Mouse (Mus musculus) cerebellum, postnatal 36 days (tissue): Measurements from ENCODE around the gene Fyb2.

ENCODE experiments used
- DNase-seq, 2 experiments: peaks; one replicate each; pipeline ENCODE4 v3.0.0; 2021 to 2022; ENCODE audit warnings: mixed read lengths in 2 of 2

The Fyb2 gene

DNA sequence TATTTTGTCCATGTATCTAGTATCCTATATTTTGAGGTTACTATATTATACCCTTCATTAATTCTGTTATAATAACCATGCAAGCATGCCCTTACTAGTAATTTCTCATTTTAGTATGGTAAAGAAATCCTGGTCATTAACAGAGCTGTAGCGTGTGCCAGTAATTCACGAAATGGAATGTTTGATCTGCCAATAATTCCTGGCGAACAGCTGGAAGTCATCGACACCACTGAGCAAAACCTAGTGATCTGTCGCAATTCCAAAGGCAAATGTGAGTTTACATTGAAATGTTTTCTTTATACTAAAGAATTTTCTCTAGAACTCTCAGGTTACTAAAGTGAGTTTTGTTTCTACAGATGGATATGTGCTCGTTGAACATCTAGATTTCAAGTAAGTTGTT lies 102.2 kb downstream of the Fyb2 start:
- no peak for DNase-seq

- no peak for DNase-seq
These were observed 102.9 kb downstream of the Fyb2 start for GRCm38 (mm10) chr4:105016006-105016613.

DNA sequence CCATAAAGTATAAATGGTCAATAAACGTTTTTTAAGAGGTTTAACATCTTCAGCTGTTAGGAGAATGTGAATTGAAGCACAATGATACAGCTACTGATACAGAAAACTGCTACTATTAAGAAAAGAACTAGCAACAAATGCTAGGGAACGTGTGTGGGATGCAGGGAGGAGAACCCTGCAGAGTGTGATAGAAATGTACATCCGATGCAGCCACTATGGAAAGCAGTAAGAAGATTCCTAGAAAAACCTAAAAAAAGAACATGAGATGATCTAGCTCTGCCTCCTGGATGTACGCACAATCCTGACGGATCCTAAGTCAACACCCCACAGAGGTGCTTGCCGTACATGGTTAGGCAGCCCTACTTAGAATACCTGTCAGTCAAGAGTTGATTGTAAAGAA lies 114.0 kb downstream of the Fyb2 start:
- DNase-seq: no peak

DNA sequence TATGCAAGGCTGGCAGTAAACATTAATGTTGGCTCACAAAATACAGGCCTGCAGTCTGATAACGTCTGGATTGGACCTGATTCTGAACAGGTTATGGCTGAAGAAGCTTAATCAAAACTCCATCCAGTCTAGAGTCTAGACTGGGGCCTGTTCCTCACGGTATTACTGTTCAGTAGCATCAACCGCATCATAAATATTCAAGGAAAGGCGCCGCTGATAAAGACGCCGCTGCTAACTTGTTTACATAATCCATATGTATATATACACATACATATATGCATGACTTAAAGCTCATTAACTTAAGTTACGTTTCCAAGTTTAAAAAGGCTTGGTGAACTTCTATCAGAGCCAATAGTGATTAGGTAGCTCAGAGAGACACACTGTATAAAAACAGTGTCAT lies 117.8 kb downstream of the Fyb2 start:
- no peak for DNase-seq

DNA sequence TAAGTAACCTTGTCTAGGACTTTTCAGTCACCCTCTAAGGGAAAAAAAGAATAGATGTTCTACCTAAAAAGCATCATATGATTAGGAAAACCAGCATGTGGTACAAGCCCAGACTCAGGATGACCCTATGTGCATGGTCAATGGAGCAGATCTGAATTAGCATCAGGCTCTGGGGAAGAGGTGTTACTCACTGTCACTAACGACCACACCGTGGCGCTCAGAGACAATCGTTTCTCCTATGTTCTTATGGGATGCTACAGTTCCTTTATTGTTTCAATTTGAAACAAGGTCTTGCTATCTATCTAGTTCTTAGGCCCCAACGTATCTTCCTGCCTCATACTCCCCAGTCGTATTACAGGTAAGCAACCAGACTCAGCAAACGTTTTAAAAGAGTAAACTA lies 119.9 kb downstream of the Fyb2 start:
- DNase-seq: peak; percentile 24 to 36

GRCm38 (mm10) chr4:105034259-105034658 lies 121.0 kb downstream of the Fyb2 start:
- DNase-seq: no peak

GRCm38 (mm10) chr4:105050041-105050440 lies 136.8 kb downstream of the Fyb2 start:
- DNase-seq: no peak

GRCm38 (mm10) chr4:105051291-105051690 lies 138.0 kb downstream of the Fyb2 start:
- DNase-seq: no peak
